Mouse (Mus musculus) limb, embryonic 12.5 days (tissue): Measurements from ENCODE around the gene Gm12355. TPM values are rescaled to one million over a fixed set of nuclear protein-coding genes. Genes with fewer than 3 reads are reported as not detected.

ENCODE experiments used
- ATAC-seq: fragments of 200-750 bp; cut with Nextera tagmentation; 2 replicates; pipeline ENCODE4 v1.8.0; 2017; ENCODE audit warnings: low read depth, moderate TSS enrichment; ENCODE audit not compliant: insufficient number of reproducible peaks, insufficient read depth, low FRiP score, low TSS enrichment
- H3K27ac ChIP-seq: fragments of 300-500 bp; sonication (generic); 2 replicates; pipeline ENCODE4 v1.5.1; 2016; ENCODE audit warnings: mild to moderate bottlenecking, moderate library complexity
- H3K27me3 ChIP-seq: fragments of 300-500 bp; sonication (generic); 2 replicates; pipeline ENCODE4 v1.6.1; 2016; ENCODE audit warnings: mild to moderate bottlenecking, moderate library complexity
- H3K36me3 ChIP-seq: fragments of 300-500 bp; sonication (generic); 2 replicates; pipeline ENCODE4 v1.6.1; 2016; ENCODE audit warnings: mild to moderate bottlenecking, moderate library complexity
- H3K4me1 ChIP-seq: fragments of 300-500 bp; sonication (generic); replicated peaks from 2 replicates; pipeline ENCODE4 v1.6.1; 2016
- H3K4me2 ChIP-seq: fragments of 300-500 bp; sonication (generic); 2 replicates; pipeline ENCODE4 v1.6.1; 2016; ENCODE audit warnings: mild to moderate bottlenecking, moderate library complexity
- H3K4me3 ChIP-seq: fragments of 300-500 bp; sonication (generic); replicated peaks from 2 replicates; pipeline ENCODE4 v1.5.1; 2016; ENCODE audit warnings: mild to moderate bottlenecking
- H3K9ac ChIP-seq: fragments of 300-500 bp; sonication (generic); replicated peaks from 2 replicates; pipeline ENCODE4 v1.6.1; 2016; ENCODE audit warnings: mild to moderate bottlenecking, moderate library complexity
- H3K9me3 ChIP-seq: fragments of 300-500 bp; sonication (generic); 2 replicates; pipeline ENCODE4 v1.6.1; 2016; ENCODE audit warnings: mild to moderate bottlenecking, moderate library complexity
- whole genome bisulfite sequencing: fragments of 180-500 bp; shearing (Covaris S2); methylation state at CpG from one replicate; pipeline ENCODE4 v1.1.7; 2016; 5-methylcytosine and 5-hydroxymethylcytosine counted together
- polyA plus RNA-seq: library from polyadenylated mRNA; unstranded; fragments of >200 nt; fragmentation: Nextera tagmentation; extraction: Ambion mirVana; gene quantifications from 2 replicates; pipeline ENCODE4 v1.2.1, GENCODE M21; 2016

Gene Gm12355
- polyA plus RNA-seq, 1 experiment from 2014 or later, result 1.3 TPM

- H3K27me3 ChIP-seq, result peaks cover 11% of the 10 kb centered on the region
- peak overlapping the region; percentile 81 for H3K9ac ChIP-seq
- peaks cover 13% of the 10 kb centered on the region for H3K36me3 ChIP-seq
- H3K27ac ChIP-seq, result peak overlapping the region; percentile 75
- no peaks in the 10 kb centered on the region for H3K9me3 ChIP-seq
- peaks cover 30% of the 10 kb centered on the region for H3K4me1 ChIP-seq
- WGBS, result 5% methylated on average over 20 of the region's 20 CpGs
- ATAC-seq, result peak; percentile 11; the same call in 1 of the 2 replicates
- H3K4me2 ChIP-seq, result peak overlapping the region; percentile 94
- H3K4me3 ChIP-seq, result peak overlapping the region; percentile 85
Measured at GRCm38 (mm10) chr11:98587684-98588546, 37.5 kb downstream of the Gm12355 start.

- under 1% methylated on average over 49 of the region's 49 CpGs for WGBS
- peak within 1 kb of the TSS; percentile 81 for H3K9ac ChIP-seq
- peak within 1 kb of the TSS; percentile 82 for H3K27ac ChIP-seq
- peaks cover 30% of the 10 kb centered on the region for H3K4me1 ChIP-seq
- ATAC-seq, result peak; percentile 92
- no peaks in the 10 kb centered on the region for H3K9me3 ChIP-seq
- peak within 1 kb of the TSS; percentile 85 for H3K4me3 ChIP-seq
- peaks cover 22% of the 10 kb centered on the region for H3K36me3 ChIP-seq
- H3K27me3 ChIP-seq, result peaks cover 5% of the 10 kb centered on the region; the same call in 1 of the 2 replicates
- H3K4me2 ChIP-seq, result peak within 1 kb of the TSS; percentile 94
Measured at GRCm38 (mm10) chr11:98586892-98587563, 38.4 kb downstream of the Gm12355 start, which contains the start of gene Ormdl3. Gene Ormdl3 (minus strand): TSS chr11:98587368.

- H3K4me2 ChIP-seq, result peak overlapping the region; percentile 94
- no peaks in the 10 kb centered on the region for H3K9me3 ChIP-seq
- H3K36me3 ChIP-seq, result peaks cover 30% of the 10 kb centered on the region
- peak; percentile 33; the same call in 1 of the 2 replicates for ATAC-seq
- peaks cover 4% of the 10 kb centered on the region; the same call in 1 of the 2 replicates for H3K27me3 ChIP-seq
- WGBS, result 3% methylated on average over 22 of the region's 22 CpGs
- peak overlapping the region; percentile 81 for H3K9ac ChIP-seq
- peak overlapping the region; percentile 85 for H3K4me3 ChIP-seq
- H3K27ac ChIP-seq, result peak overlapping the region; percentile 82
- H3K4me1 ChIP-seq, result peaks cover 30% of the 10 kb centered on the region
Measured at GRCm38 (mm10) chr11:98586087-98586891, 39.2 kb downstream of the Gm12355 start.

- no peaks in the 10 kb centered on the region for H3K27me3 ChIP-seq
- H3K4me3 ChIP-seq, result no peak overlapping the region
- H3K4me1 ChIP-seq, result peaks cover 30% of the 10 kb centered on the region
- no peaks in the 10 kb centered on the region for H3K9me3 ChIP-seq
- peaks cover 43% of the 10 kb centered on the region for H3K36me3 ChIP-seq
- WGBS, result 90% methylated on average over 6 of the region's 6 CpGs
- no peak for ATAC-seq
- H3K4me2 ChIP-seq, result peak overlapping the region; percentile 94; the same call in 1 of the 2 replicates
- no peak overlapping the region for H3K27ac ChIP-seq
- H3K9ac ChIP-seq, result no peak overlapping the region; the same call in 1 of the 2 replicates
Measured at GRCm38 (mm10) chr11:98584629-98585177, 40.8 kb downstream of the Gm12355 start.

- H3K4me3 ChIP-seq, result no peak overlapping the region
- no peaks in the 10 kb centered on the region for H3K27me3 ChIP-seq
- H3K9ac ChIP-seq, result no peak overlapping the region
- no peak for ATAC-seq
- no peaks in the 10 kb centered on the region for H3K9me3 ChIP-seq
- no peak overlapping the region for H3K27ac ChIP-seq
- H3K36me3 ChIP-seq, result peaks cover 43% of the 10 kb centered on the region
- WGBS, result 59% methylated on average over 1 of the region's 1 CpGs
- no peak overlapping the region for H3K4me2 ChIP-seq
- peaks cover 30% of the 10 kb centered on the region for H3K4me1 ChIP-seq
Measured at GRCm38 (mm10) chr11:98584146-98584545, 41.3 kb downstream of the Gm12355 start.

- Histone ChIP-seq H3K27me3 (no peaks in the 10 kb centered on the region), H3K4me3 (no peak overlapping the region), H3K9me3 (no peaks in the 10 kb centered on the region), H3K4me2 (no peak overlapping the region), H3K4me1 (peaks cover 29% of the 10 kb centered on the region), H3K36me3 (peaks cover 43% of the 10 kb centered on the region), H3K27ac (no peak overlapping the region), H3K9ac (no peak overlapping the region)
- ATAC-seq, result no peak
- 18% methylated on average over 3 of the region's 3 CpGs for WGBS
Measured at GRCm38 (mm10) chr11:98583571-98583970, 41.9 kb downstream of the Gm12355 start.

GRCm38 (mm10) chr11:98583265-98583552 lies 42.3 kb downstream of the Gm12355 start:
- Histone ChIP-seq H3K27me3 (no peaks in the 10 kb centered on the region), H3K4me1 (peaks cover 26% of the 10 kb centered on the region), H3K9ac (no peak overlapping the region), H3K9me3 (no peaks in the 10 kb centered on the region), H3K36me3 (peaks cover 43% of the 10 kb centered on the region), H3K27ac (no peak overlapping the region), H3K4me3 (no peak overlapping the region), H3K4me2 (no peak overlapping the region)
- no peak for ATAC-seq
- 92% methylated on average over 3 of the region's 3 CpGs for WGBS

GRCm38 (mm10) chr11:98582551-98583264 lies 42.8 kb downstream of the Gm12355 start:
- H3K27me3 ChIP-seq, result no peaks in the 10 kb centered on the region
- H3K4me2 ChIP-seq, result no peak overlapping the region
- H3K27ac ChIP-seq, result no peak overlapping the region

GRCm38 (mm10) chr11:98582030-98582388 lies 43.5 kb downstream of the Gm12355 start:
- Histone ChIP-seq H3K9ac (no peak overlapping the region), H3K36me3 (peaks cover 43% of the 10 kb centered on the region), H3K4me3 (no peak overlapping the region), H3K9me3 (no peaks in the 10 kb centered on the region), H3K4me1 (peaks cover 17% of the 10 kb centered on the region), H3K27me3 (no peaks in the 10 kb centered on the region), H3K27ac (0 out of 2 replicates have a peak overlapping the region, but pooled peaks have one; percentile 0), H3K4me2 (no peak overlapping the region)
- no peak for ATAC-seq
- 82% methylated on average over 8 of the region's 8 CpGs for WGBS

More at GRCm38 (mm10) chr11:98582551-98583264, 42.8 kb downstream of the Gm12355 start:
- Histone ChIP-seq H3K9me3 (no peaks in the 10 kb centered on the region), H3K4me1 (peaks cover 21% of the 10 kb centered on the region), H3K36me3 (peaks cover 43% of the 10 kb centered on the region), H3K9ac (no peak overlapping the region), H3K4me3 (no peak overlapping the region)
- 86% methylated on average over 12 of the region's 12 CpGs for WGBS
- ATAC-seq, result no peak

GRCm38 (mm10) chr11:98581286-98582029 lies 44.0 kb downstream of the Gm12355 start:
- Histone ChIP-seq H3K9ac (no peak overlapping the region), H3K4me3 (no peak overlapping the region), H3K4me2 (no peak overlapping the region), H3K27ac (no peak overlapping the region), H3K4me1 (peaks cover 17% of the 10 kb centered on the region), H3K9me3 (no peaks in the 10 kb centered on the region), H3K27me3 (no peaks in the 10 kb centered on the region), H3K36me3 (peaks cover 43% of the 10 kb centered on the region)
- WGBS, result 79% methylated on average over 17 of the region's 17 CpGs
- no peak for ATAC-seq
